Mouse (Mus musculus) megakaryocyte, embryonic 14.5 days (primary cell): ENCODE data around the gene Nedd4.

ENCODE experiments used
- FLI1 ChIP-seq: IDR thresholded peaks from 2 replicates; pipeline ENCODE4 v1.6.1; 2012; ENCODE audit warnings: low read length, inconsistent platforms, mixed read lengths
- GATA1 ChIP-seq: IDR thresholded peaks from 3 replicates; pipeline ENCODE4 v1.6.1; 2012; ENCODE audit warnings: mixed read lengths, low read length, inconsistent platforms, borderline replicate concordance

DNA sequence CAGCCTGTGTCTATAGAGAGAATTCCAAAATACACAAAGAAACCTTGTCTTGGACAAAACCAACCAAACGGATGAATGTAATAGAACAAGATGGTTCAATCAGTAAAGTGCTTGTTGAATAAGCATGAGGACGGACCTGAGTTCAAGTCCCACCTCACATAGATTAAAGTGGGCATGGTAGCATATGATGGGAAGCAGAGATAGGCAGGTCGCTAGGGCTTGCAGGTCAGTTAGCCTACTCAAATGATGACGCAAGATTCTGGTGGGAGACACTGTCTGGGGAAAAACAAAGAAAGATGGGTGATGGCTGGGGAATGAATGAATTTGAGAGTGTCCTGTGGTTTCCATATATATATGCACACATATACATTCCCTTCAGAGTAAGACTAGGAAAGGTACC is 41.0 kb downstream of the Nedd4 start:
- no peak for TF ChIP-seq GATA1
- no peak for TF ChIP-seq FLI1
